Mouse (Mus musculus) heart, postnatal 4 days (tissue): ENCODE measurements around the gene Cd209g. TPM values are rescaled to one million over a fixed set of nuclear protein-coding genes. Genes with fewer than 3 reads are reported as not detected.

Source experiments
- total RNA-seq, 2 experiments: library from RNA; stranded (reverse); gene quantifications; 2 replicates each; pipeline ENCODE4 v1.2.3; 2021

Cd209g gene
- total RNA-seq, 2 experiments from 2014 or later: not detected

Other genes with a start within 250 kb of the Cd209g start
- not detected for gene Cd209b, start 207.3 kb upstream of the Cd209g start, total RNA-seq
- gene Cd209c, start 179.4 kb upstream of the Cd209g start, total RNA-seq: not detected
- not detected for gene Cd209f, start 28.3 kb upstream of the Cd209g start, total RNA-seq
- gene Evi5l, start 32.5 kb downstream of the Cd209g start, total RNA-seq: 10 to 100 TPM; 19.1 to 26.0 TPM
- under 1 TPM; 0.05 to 0.07 TPM for gene Prr36, start 83.4 kb downstream of the Cd209g start, total RNA-seq
- gene Lrrc8e, start 92.7 kb downstream of the Cd209g start, total RNA-seq: under 1 TPM; 0.14 TPM
- 10 to 100 TPM; 66.7 to 68.9 TPM for gene Map2k7, start 104.6 kb downstream of the Cd209g start, total RNA-seq
- under 1 TPM; 0.24 to 0.52 TPM for gene Gm49320, start 104.8 kb downstream of the Cd209g start, total RNA-seq
- 1 to 10 TPM; 4.0 to 5.5 TPM for gene Tgfbr3l, start 114.1 kb downstream of the Cd209g start, total RNA-seq
- 10 to 100 TPM; 19.5 to 21.6 TPM for gene Snapc2, start 119.0 kb downstream of the Cd209g start, total RNA-seq
- gene Ctxn1, start 125.2 kb downstream of the Cd209g start, total RNA-seq: 10 to 100 TPM in 1 of 2 experiments, 1 to 10 TPM in 1; 9.6 to 10.1 TPM
- gene Timm44, start 141.8 kb downstream of the Cd209g start, total RNA-seq: 100 to 1,000 TPM; 107 to 112 TPM
- gene Ccl25, start 191.1 kb downstream of the Cd209g start, total RNA-seq: 10 to 100 TPM in 1 of 2 experiments, 1 to 10 TPM in 1; 8.2 to 10.3 TPM
- gene Elavl1, start 191.3 kb downstream of the Cd209g start, total RNA-seq: 10 to 100 TPM; 95.8 to 96.1 TPM